Mouse (Mus musculus) lung, embryonic 14.5 days (tissue): Measurements from ENCODE around the gene Synj2bp. TPM values are rescaled to one million over a fixed set of nuclear protein-coding genes. Genes with fewer than 3 reads are reported as not detected.
"Not testable (repeated sequence)": the region's sequence is repeated elsewhere in the genome, so short reads cannot be mapped to it uniquely, and the experiment has no call there.

Experiments
- ATAC-seq: fragments of 200-750 bp; cut with Nextera tagmentation; 2 replicates; pipeline ENCODE4 v1.8.0; 2017; ENCODE audit warnings: mild to moderate bottlenecking, moderate TSS enrichment, moderate library complexity; ENCODE audit not compliant: insufficient read depth
- DNase-seq: peaks from one replicate; pipeline ENCODE4 v3.0.0-alpha.2; 2015
- H3K27ac ChIP-seq: fragments of 300-500 bp; sonication (generic); 2 replicates; pipeline ENCODE4 v1.5.1; 2014; ENCODE audit warnings: low read depth, mild to moderate bottlenecking, moderate library complexity
- H3K27me3 ChIP-seq: fragments of 300-500 bp; sonication (generic); 2 replicates; pipeline ENCODE4 v1.6.1; 2014; ENCODE audit warnings: low read length, control low read depth; ENCODE audit not compliant: insufficient read depth
- H3K36me3 ChIP-seq: fragments of 300-500 bp; sonication (generic); 2 replicates; pipeline ENCODE4 v1.6.1; 2014; ENCODE audit warnings: control low read depth; ENCODE audit not compliant: insufficient read depth
- H3K4me1 ChIP-seq: fragments of 300-500 bp; sonication (generic); 2 replicates; pipeline ENCODE4 v1.6.1; 2014; ENCODE audit warnings: antibody characterized with exemption, control low read depth; ENCODE audit not compliant: insufficient read depth
- H3K4me2 ChIP-seq: fragments of 300-500 bp; sonication (generic); 2 replicates; pipeline ENCODE4 v1.6.1; 2014; ENCODE audit warnings: mild to moderate bottlenecking
- H3K4me3 ChIP-seq: fragments of 300-500 bp; sonication (generic); 2 replicates; pipeline ENCODE4 v1.5.1; 2014; ENCODE audit warnings: low read depth, low read length
- H3K9ac ChIP-seq: fragments of 300-500 bp; sonication (generic); 2 replicates; pipeline ENCODE4 v1.6.1; 2014
- H3K9me3 ChIP-seq: fragments of 300-500 bp; sonication (generic); 2 replicates; pipeline ENCODE4 v1.6.1; 2016; ENCODE audit warnings: low read depth, low read length, control low read depth
- CTCF ChIP-seq: IDR thresholded peaks from 2 replicates; pipeline ENCODE4 v1.5.1; 2016; ENCODE audit warnings: antibody characterized with exemption, low read depth
- WGBS: fragments of 180-500 bp; shearing (Covaris S2); extraction: QIAGEN DNeasy Blood & Tissue Kit; methylation state at CpG from one replicate; pipeline ENCODE4 v1.1.7; 2014; 5-methylcytosine and 5-hydroxymethylcytosine counted together
- polyA plus RNA-seq: library from polyadenylated mRNA; unstranded; fragments of >200 nt; fragmentation: Nextera tagmentation; extraction: Ambion mirVana; gene quantifications from 2 replicates; pipeline ENCODE4 v1.2.1, GENCODE M21; 2014

The Synj2bp gene
- polyA plus RNA-seq, 1 experiment from 2014 or later = 37.1 TPM

GRCm38 (mm10) chr12:81490491-81490890, 42.2 kb downstream of the Synj2bp start:
- Histone ChIP-seq H3K36me3 (no peaks in the 10 kb centered on the region), H3K27me3 (no peaks in the 10 kb centered on the region), H3K27ac (no peak overlapping the region), H3K9ac (no peak overlapping the region), H3K4me3 (no peak overlapping the region), H3K4me1 (no peaks in the 10 kb centered on the region), H3K4me2 (no peak overlapping the region), H3K9me3 (no peaks in the 10 kb centered on the region)
- ATAC-seq (no peak), DNase-seq (no peak)
- 90% methylated on average over 5 of the region's 5 CpGs for WGBS
- no peak for TF ChIP-seq CTCF

DNA sequence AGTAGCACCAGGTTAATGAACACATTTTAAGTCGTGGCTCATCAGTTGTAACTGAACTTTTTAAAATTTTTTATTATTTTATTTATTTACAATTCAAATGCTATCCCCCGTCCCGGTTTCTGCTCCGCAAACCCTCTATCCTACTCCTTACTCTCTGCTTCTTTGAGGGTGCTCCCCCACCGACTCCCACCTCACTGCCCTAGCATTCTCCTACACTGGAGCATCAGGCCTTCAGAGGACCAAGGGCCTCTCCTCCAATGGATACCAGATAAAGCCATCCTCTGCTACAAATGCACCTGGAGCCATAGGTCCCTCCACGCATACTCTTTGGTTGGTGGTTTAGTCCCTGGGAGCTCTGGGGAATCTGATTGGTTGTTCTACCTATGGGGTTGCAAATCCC, 47.4 kb downstream of the Synj2bp start:
- ATAC-seq (peak; percentile 52; the same call in 1 of the 2 replicates), DNase-seq (peak; percentile 2)
- Histone ChIP-seq H3K9me3 (no peaks in the 10 kb centered on the region), H3K4me3 (peak overlapping the region; percentile 67), H3K27ac (no peak overlapping the region), H3K27me3 (no peaks in the 10 kb centered on the region), H3K4me1 (no peaks in the 10 kb centered on the region), H3K36me3 (no peaks in the 10 kb centered on the region), H3K9ac (no peak overlapping the region; the same call in 1 of the 2 replicates), H3K4me2 (peak overlapping the region; percentile 70)
- TF ChIP-seq CTCF = no peak
- WGBS = 40% methylated on average over 6 of the region's 6 CpGs

DNA sequence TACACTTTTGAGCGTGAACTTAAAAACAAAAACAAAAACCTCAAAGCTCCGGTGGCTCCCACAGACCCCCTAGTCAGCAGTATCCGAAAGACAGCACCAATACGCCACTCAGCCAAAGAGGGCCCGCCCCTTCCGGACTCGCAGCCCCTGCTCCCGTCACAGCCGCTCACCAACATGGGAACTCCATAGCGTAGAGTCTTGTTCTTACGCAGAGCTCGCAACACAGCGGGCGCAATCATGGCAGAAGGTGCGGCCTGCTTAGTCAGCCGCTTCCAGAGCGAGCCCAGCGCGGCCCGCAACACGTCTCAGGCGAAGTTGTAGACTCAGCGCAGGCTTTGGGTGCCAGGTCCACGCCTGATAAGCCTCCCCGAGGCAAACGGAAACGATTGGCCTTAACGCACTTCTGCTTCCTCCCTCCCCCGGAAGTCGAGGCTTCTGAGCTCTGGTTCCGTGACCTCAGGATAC, 48.0 kb downstream of the Synj2bp start, which contains the start of gene Cox16:
Gene Cox16 (minus strand): TSS at position 401 of the 465 bp plus-strand sequence.
- Histone ChIP-seq H3K4me1 (no peaks in the 10 kb centered on the region), H3K27ac (peak within 1 kb of the TSS; percentile 95), H3K9ac (peak within 1 kb of the TSS; percentile 73), H3K9me3 (no peaks in the 10 kb centered on the region), H3K27me3 (no peaks in the 10 kb centered on the region), H3K36me3 (0 out of 2 replicates have a peak, but pooled peaks cover under 1% of the 10 kb centered on the region), H3K4me2 (peak within 1 kb of the TSS; percentile 70), H3K4me3 (peak within 1 kb of the TSS; percentile 67)
- under 1% methylated on average over 31 of the region's 31 CpGs for WGBS
- peak; percentile 93 for DNase-seq
- no peak for TF ChIP-seq CTCF
- ATAC-seq = peak; percentile 99

DNA sequence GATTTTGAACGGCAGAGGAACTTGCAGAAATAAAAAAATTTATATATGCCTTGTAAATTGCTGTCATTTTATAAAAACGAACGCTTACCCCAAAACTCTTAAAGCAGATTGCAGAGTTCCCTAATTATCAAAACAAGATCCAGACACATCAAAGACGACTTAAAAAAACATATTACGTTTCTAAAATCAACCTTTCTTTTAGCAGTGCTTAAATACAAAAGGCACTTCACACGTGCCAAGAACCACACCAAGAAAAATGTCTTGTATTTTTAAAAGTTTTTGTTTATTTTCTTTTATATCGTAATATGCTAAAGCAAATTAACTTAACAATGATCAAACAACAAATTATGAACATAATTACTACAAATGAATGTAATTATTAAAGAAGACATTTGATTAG, 48.5 kb downstream of the Synj2bp start:
- peak; percentile 34 for DNase-seq
- Histone ChIP-seq H3K27me3 (no peaks in the 10 kb centered on the region), H3K4me3 (peak overlapping the region; percentile 67), H3K9ac (peak overlapping the region; percentile 73), H3K27ac (peak overlapping the region; percentile 95), H3K36me3 (0 out of 2 replicates have a peak, but pooled peaks cover 2% of the 10 kb centered on the region), H3K9me3 (no peaks in the 10 kb centered on the region), H3K4me1 (no peaks in the 10 kb centered on the region), H3K4me2 (peak overlapping the region; percentile 70)
- WGBS = 1% methylated on average over 7 of the region's 7 CpGs
- TF ChIP-seq CTCF = no peak
- no peak for ATAC-seq

DNA sequence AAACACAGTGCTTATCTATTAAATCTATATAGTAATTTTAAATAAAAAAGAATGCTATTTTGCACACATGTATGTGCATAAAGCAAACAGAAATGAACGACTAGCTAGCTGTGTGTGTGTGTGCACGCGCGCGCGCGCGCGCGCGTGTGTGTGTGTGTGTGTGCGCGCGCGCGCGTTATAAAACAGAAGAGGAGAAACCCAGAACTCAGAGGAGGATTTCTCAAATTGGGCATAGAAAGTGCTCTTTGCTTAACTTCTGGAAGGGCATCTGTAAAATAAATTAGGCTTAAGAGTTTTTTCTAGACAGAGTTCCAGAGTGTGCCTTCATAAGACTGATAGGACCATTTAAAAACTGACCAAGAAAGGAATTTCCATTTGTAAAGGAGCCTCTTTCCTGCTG, 49.1 kb downstream of the Synj2bp start:
- peak overlapping the region; percentile 73 for H3K9ac ChIP-seq
- WGBS = 29% methylated on average over 17 of the region's 17 CpGs
- DNase-seq = peak; percentile 73

GRCm38 (mm10) chr12:81459051-81459450, 73.7 kb downstream of the Synj2bp start:
- H3K27me3 ChIP-seq, H3K4me2 ChIP-seq, H3K9ac ChIP-seq, H3K4me3 ChIP-seq, H3K36me3 ChIP-seq, H3K9me3 ChIP-seq, ATAC-seq, DNase-seq, H3K4me1 ChIP-seq, H3K27ac ChIP-seq: not testable (repeated sequence)
- WGBS = 94% methylated on average over 7 of the region's 7 CpGs

More for the DNA sequence above, 49.1 kb downstream of the Synj2bp start:
- no peaks in the 10 kb centered on the region for H3K9me3 ChIP-seq
- H3K27ac ChIP-seq = no peak overlapping the region
- no peak for TF ChIP-seq CTCF
- no peak for ATAC-seq
- peak overlapping the region; percentile 67 for H3K4me3 ChIP-seq
- no peaks in the 10 kb centered on the region for H3K4me1 ChIP-seq
- 0 out of 2 replicates have a peak, but pooled peaks cover 2% of the 10 kb centered on the region for H3K36me3 ChIP-seq
- no peaks in the 10 kb centered on the region for H3K27me3 ChIP-seq
- H3K4me2 ChIP-seq = peak overlapping the region; percentile 70

Other genes with a start within 250 kb of the Synj2bp start
- gene Slc8a3, start 199.7 kb downstream of the Synj2bp start, polyA plus RNA-seq = 0.46 and 0.50 TPM in 2 replicates
- gene Gm4787, start 153.4 kb downstream of the Synj2bp start, polyA plus RNA-seq = 0.14 and 0.43 TPM in 2 replicates
- gene Adam4, start 111.0 kb downstream of the Synj2bp start, polyA plus RNA-seq = 0.99 and 1.1 TPM in 2 replicates
- gene Cox16, start 47.8 kb downstream of the Synj2bp start, polyA plus RNA-seq = 127 and 136 TPM in 2 replicates
- gene Gm20498, start within 50 bp of the Synj2bp start, polyA plus RNA-seq = 29.2 and 30.3 TPM in 2 replicates
- 0.25 and 0.35 TPM in 2 replicates for gene Adam21, start 35.6 kb upstream of the Synj2bp start, polyA plus RNA-seq
- 63.6 and 65.5 TPM in 2 replicates for gene Med6, start 62.1 kb upstream of the Synj2bp start, polyA plus RNA-seq
- 6.1 and 6.2 TPM in 2 replicates for gene Ttc9, start 98.3 kb upstream of the Synj2bp start, polyA plus RNA-seq
- gene Map3k9, start 248.3 kb upstream of the Synj2bp start, polyA plus RNA-seq = 2.9 and 3.2 TPM in 2 replicates